Mouse (Mus musculus): ENCODE measurements around the gene Nphs1. TPM values are rescaled to one million over a fixed set of nuclear protein-coding genes. Genes with fewer than 3 reads are reported as not detected.
"Not testable (repeated sequence)": the region's sequence is repeated elsewhere in the genome, so short reads cannot be mapped to it uniquely, and the experiment has no call there.

Gene Nphs1
- total RNA-seq, 2 experiments from 2014 or later, result not detected

- peak in 1 of 2 experiments; percentile 38 for DNase-seq
These were observed 17.4 kb upstream of the Nphs1 start for GRCm38 (mm10) chr7:30440697-30441096.

GRCm38 (mm10) chr7:30443696-30444095 lies 14.4 kb upstream of the Nphs1 start:
- no peak for DNase-seq

GRCm38 (mm10) chr7:30444154-30444970 lies 13.8 kb upstream of the Nphs1 start:
- DNase-seq, result no peak

GRCm38 (mm10) chr7:30444971-30445751 lies 13.0 kb upstream of the Nphs1 start, which contains the start of gene Aplp1:
Aplp1 (minus strand) TSS chr7:30445535.
- DNase-seq, result peak; percentile 47 to 49

GRCm38 (mm10) chr7:30450241-30450640 lies 7.9 kb upstream of the Nphs1 start:
- DNase-seq, result no peak

GRCm38 (mm10) chr7:30453327-30453726 lies 4.8 kb upstream of the Nphs1 start:
- no peak for DNase-seq

GRCm38 (mm10) chr7:30453766-30454165 lies 4.3 kb upstream of the Nphs1 start:
- no peak for DNase-seq

- DNase-seq, result no peak
These were observed 3.9 kb upstream of the Nphs1 start for GRCm38 (mm10) chr7:30454259-30454658.

GRCm38 (mm10) chr7:30456487-30456886 lies 1.6 kb upstream of the Nphs1 start:
- no peak for DNase-seq

GRCm38 (mm10) chr7:30456911-30457628 lies 1.0 kb upstream of the Nphs1 start:
- DNase-seq, result no peak

- DNase-seq, result no peak
These were observed 1.4 kb downstream of the Nphs1 start for GRCm38 (mm10) chr7:30459484-30459883.

GRCm38 (mm10) chr7:30463568-30463967 lies 5.5 kb downstream of the Nphs1 start:
- no peak for DNase-seq

- no peak for DNase-seq
These were observed 5.9 kb downstream of the Nphs1 start for GRCm38 (mm10) chr7:30463996-30464395.

GRCm38 (mm10) chr7:30464816-30465300 lies 6.7 kb downstream of the Nphs1 start:
- DNase-seq, result no peak

- DNase-seq, result peak in 1 of 2 experiments; percentile 25
These were observed 14.3 kb downstream of the Nphs1 start for GRCm38 (mm10) chr7:30472411-30472810.

GRCm38 (mm10) chr7:30474999-30475398 lies 16.9 kb downstream of the Nphs1 start:
- DNase-seq, result no peak

GRCm38 (mm10) chr7:30476136-30476535 lies 18.0 kb downstream of the Nphs1 start:
- not testable (repeated sequence) for DNase-seq

- DNase-seq, result no peak
These were observed 19.6 kb downstream of the Nphs1 start for GRCm38 (mm10) chr7:30477415-30478381.

- DNase-seq, result peak in 1 of 2 experiments; percentile 32
These were observed 26.1 kb downstream of the Nphs1 start for GRCm38 (mm10) chr7:30484250-30484649.

GRCm38 (mm10) chr7:30490251-30490956 lies 32.3 kb downstream of the Nphs1 start:
- peak in 1 of 2 experiments; percentile 37 for DNase-seq
